Mouse (Mus musculus) midbrain, postnatal 0 days (tissue): Measurements from ENCODE around the gene P3h3. TPM values are rescaled to one million over a fixed set of nuclear protein-coding genes. Genes with fewer than 3 reads are reported as not detected.

ENCODE experiments used
- ATAC-seq: fragments of 200-750 bp; cut with Nextera tagmentation; 2 replicates; pipeline ENCODE4 v1.8.0; 2017; ENCODE audit warnings: moderate number of reproducible peaks, mild to moderate bottlenecking, moderate TSS enrichment, moderate library complexity; ENCODE audit not compliant: low FRiP score
- DNase-seq: peaks from one replicate; pipeline ENCODE4 v3.0.0-alpha.2; 2015; ENCODE audit warnings: low spot score
- H3K27ac ChIP-seq: fragments of 300-500 bp; sonication (generic); 2 replicates; pipeline ENCODE4 v1.5.1; 2014; ENCODE audit warnings: low read depth, mild to moderate bottlenecking, low read length, mixed read lengths
- H3K27me3 ChIP-seq: fragments of 300-500 bp; sonication (generic); 2 replicates; pipeline ENCODE4 v1.6.1; 2014; ENCODE audit warnings: low read length, control low read depth, mixed read lengths; ENCODE audit not compliant: insufficient read depth
- H3K36me3 ChIP-seq: fragments of 300-500 bp; sonication (generic); 2 replicates; pipeline ENCODE4 v1.6.1; 2014; ENCODE audit warnings: low read length, control low read depth, mixed read lengths; ENCODE audit not compliant: insufficient read depth
- H3K4me1 ChIP-seq: fragments of 300-500 bp; sonication (generic); 2 replicates; pipeline ENCODE4 v1.6.1; 2014; ENCODE audit warnings: mild to moderate bottlenecking, control low read depth, antibody characterized with exemption, low read length, mixed read lengths; ENCODE audit not compliant: insufficient read depth
- H3K4me2 ChIP-seq: fragments of 300-500 bp; sonication (generic); 2 replicates; pipeline ENCODE4 v1.6.1; 2014; ENCODE audit warnings: low read depth, mild to moderate bottlenecking, low read length, mixed read lengths; ENCODE audit not compliant: poor library complexity, severe bottlenecking
- H3K4me3 ChIP-seq: fragments of 300-500 bp; sonication (generic); 2 replicates; pipeline ENCODE4 v1.5.1; 2014; ENCODE audit warnings: low read depth, mild to moderate bottlenecking, low read length, moderate library complexity
- H3K9ac ChIP-seq: fragments of 300-500 bp; sonication (generic); replicated peaks from 2 replicates; pipeline ENCODE4 v1.6.1; 2014; ENCODE audit warnings: mild to moderate bottlenecking, low read length, moderate library complexity, mixed read lengths; ENCODE audit not compliant: poor library complexity, severe bottlenecking
- H3K9me3 ChIP-seq: fragments of 300-500 bp; sonication (generic); 2 replicates; pipeline ENCODE4 v1.6.1; 2016; ENCODE audit warnings: low read length, control low read depth
- CTCF ChIP-seq: IDR thresholded peaks from 2 replicates; pipeline ENCODE4 v1.5.1; 2016; ENCODE audit warnings: antibody characterized with exemption, mild to moderate bottlenecking
- WGBS: fragments of 180-500 bp; shearing (Covaris S2); extraction: QIAGEN DNeasy Blood & Tissue Kit; methylation state at CpG from one replicate; pipeline ENCODE4 v1.1.7; 2014; 5-methylcytosine and 5-hydroxymethylcytosine counted together
- polyA plus RNA-seq: library from polyadenylated mRNA; unstranded; fragments of >200 nt; fragmentation: Nextera tagmentation; extraction: Ambion mirVana; gene quantifications from 2 replicates; pipeline ENCODE4 v1.2.1, GENCODE M21; 2015
- total RNA-seq: library from RNA; depleted of rRNA; stranded (reverse); fragments of >200 nt; gene quantifications from 2 replicates; pipeline ENCODE4 v1.2.3, GENCODE M21; 2014

P3h3 gene
- total and polyA plus RNA-seq, 2 experiments from 2014 or later, result 11.2 to 74.4 TPM

DNA sequence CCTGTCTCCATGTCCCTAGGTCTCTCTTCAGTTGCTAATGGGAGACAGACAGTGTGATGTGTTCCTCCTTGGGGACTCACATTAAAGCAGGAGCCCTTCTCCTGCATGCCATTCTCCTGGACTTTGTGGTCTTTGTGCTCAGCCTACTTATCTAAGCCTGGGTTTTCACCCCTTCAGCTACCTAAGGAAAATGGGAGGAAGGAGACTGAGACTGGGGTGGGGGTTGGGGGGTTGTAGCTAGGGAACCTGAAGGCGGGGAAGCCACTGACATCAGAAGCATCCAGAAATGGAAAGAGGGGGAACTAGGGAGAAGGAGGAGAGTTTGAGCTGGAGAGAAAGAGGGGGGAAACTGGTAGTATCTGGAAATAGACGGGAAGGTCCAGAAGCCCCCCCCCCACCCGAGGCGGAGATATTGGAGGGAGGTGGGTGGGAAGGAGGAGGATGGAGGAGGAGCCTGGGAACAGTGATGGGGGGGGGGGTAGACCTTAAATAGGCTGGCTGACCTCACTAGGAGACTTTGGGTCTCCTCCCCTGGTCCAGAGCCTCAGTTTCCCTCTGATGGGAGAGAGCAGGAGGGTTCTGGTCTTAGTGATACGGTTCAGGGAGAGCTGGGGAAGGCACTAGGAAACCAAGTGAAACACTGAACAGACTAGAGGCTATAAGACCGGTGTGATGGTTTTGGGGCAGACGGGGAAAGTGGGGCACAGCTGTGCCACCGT is 5.0 kb upstream of the P3h3 start:
- Histone ChIP-seq H3K4me2 (peak overlapping the region; percentile 75), H3K4me1 (peaks cover 32% of the 10 kb centered on the region), H3K27me3 (no peaks in the 10 kb centered on the region), H3K36me3 (peaks cover 7% of the 10 kb centered on the region; the same call in 1 of the 2 replicates), H3K4me3 (peak overlapping the region; percentile 72), H3K9ac (peak overlapping the region; percentile 93), H3K9me3 (no peaks in the 10 kb centered on the region), H3K27ac (peak overlapping the region; percentile 97)
- no peak for TF ChIP-seq CTCF
- ATAC-seq (no peak), DNase-seq (no peak)
- WGBS, result 8% methylated on average over 8 of the region's 8 CpGs

DNA sequence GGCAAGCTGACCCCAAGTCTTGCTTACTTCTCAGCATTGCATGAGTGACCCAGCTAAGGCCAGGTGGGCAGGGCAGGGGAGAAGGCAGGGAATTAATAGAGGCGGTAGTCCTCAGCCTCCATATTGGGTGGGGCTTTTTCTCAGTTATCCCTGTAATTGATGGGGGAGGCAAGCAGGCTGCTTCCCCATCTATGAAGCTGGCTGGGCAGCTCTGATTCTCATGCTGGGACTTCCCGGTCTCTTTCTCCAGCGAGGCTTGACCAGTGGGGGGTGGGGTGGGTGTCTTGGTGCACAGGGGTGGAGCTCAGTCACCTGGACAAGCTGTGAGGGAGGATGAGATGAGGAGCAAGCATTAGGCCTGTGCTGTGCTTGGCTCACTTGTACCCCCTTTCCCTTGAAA is 4.2 kb upstream of the P3h3 start:
- peaks cover 32% of the 10 kb centered on the region for H3K4me1 ChIP-seq
- WGBS, result 36% methylated on average over 3 of the region's 3 CpGs
- H3K4me3 ChIP-seq, result peak overlapping the region; percentile 72
- DNase-seq, result no peak
- no peaks in the 10 kb centered on the region for H3K9me3 ChIP-seq
- peaks cover 7% of the 10 kb centered on the region; the same call in 1 of the 2 replicates for H3K36me3 ChIP-seq
- H3K27ac ChIP-seq, result peak overlapping the region; percentile 97
- H3K9ac ChIP-seq, result peak overlapping the region; percentile 93
- H3K27me3 ChIP-seq, result no peaks in the 10 kb centered on the region
- no peak for ATAC-seq
- no peak for TF ChIP-seq CTCF
- H3K4me2 ChIP-seq, result peak overlapping the region; percentile 75

GRCm38 (mm10) chr6:124861266-124861665 is 3.7 kb upstream of the P3h3 start:
- peak overlapping the region; percentile 97; the same call in 1 of the 2 replicates for H3K27ac ChIP-seq
- H3K9ac ChIP-seq, result 0 out of 2 replicates have a peak overlapping the region, but pooled peaks have one; percentile 93
- DNase-seq (no peak), ATAC-seq (no peak)
- H3K36me3 ChIP-seq, result peaks cover 7% of the 10 kb centered on the region; the same call in 1 of the 2 replicates
- WGBS, result 78% methylated on average over 19 of the region's 19 CpGs
- no peaks in the 10 kb centered on the region for H3K9me3 ChIP-seq
- TF ChIP-seq CTCF, result no peak
- H3K4me3 ChIP-seq, result peak overlapping the region; percentile 72; the same call in 1 of the 2 replicates
- peak overlapping the region; percentile 75 for H3K4me2 ChIP-seq
- H3K4me1 ChIP-seq, result peaks cover 32% of the 10 kb centered on the region
- H3K27me3 ChIP-seq, result no peaks in the 10 kb centered on the region

DNA sequence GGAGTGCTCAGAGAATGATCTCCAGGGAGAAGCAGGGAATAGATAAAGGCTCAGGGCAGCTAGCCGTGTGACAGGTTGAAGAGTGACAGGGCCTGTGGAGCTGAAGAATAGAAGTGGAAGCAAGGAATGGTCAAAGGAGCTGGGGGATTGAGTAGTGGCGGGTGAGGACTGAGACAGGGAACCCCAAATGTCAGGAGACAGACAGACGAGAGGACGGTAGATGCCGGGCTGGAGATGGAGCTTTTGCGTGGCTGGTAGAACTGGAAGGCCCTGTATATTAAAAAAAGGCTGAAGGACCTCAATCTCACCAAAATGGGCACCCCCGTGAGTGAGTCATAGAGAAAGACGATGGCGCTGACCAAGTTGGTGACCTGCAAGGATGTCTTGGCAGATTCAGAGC is 3.0 kb upstream of the P3h3 start:
- Histone ChIP-seq H3K9me3 (no peaks in the 10 kb centered on the region), H3K4me2 (peak overlapping the region; percentile 34; the same call in 1 of the 2 replicates), H3K4me3 (no peak overlapping the region; the same call in 1 of the 2 replicates), H3K27ac (peak overlapping the region; percentile 80; the same call in 1 of the 2 replicates), H3K36me3 (peaks cover 7% of the 10 kb centered on the region; the same call in 1 of the 2 replicates), H3K27me3 (no peaks in the 10 kb centered on the region), H3K4me1 (peaks cover 32% of the 10 kb centered on the region), H3K9ac (peak overlapping the region; percentile 36; the same call in 1 of the 2 replicates)
- no peak for TF ChIP-seq CTCF
- no peak for ATAC-seq
- DNase-seq, result no peak
- WGBS, result 69% methylated on average over 9 of the region's 9 CpGs

DNA sequence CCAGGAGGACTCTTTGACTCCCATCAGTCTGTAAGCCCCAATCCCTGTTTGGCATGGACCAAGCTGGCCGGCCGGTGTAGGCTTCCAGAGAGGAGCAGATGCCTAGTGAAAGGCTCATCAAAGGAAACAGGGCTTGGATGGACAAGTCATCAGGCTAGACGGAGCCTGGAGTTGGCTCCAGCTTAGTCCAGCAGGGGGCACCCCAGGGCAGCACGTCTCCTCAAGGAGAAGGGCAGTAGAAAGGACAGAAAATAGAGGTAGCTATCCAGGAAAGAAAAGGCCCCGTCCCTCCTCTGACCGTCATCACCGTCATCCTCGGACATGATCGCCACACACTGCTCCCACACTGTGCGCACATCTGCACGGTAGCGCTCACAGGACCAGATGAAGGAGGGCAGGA is 2.2 kb upstream of the P3h3 start:
- Histone ChIP-seq H3K27me3 (no peaks in the 10 kb centered on the region), H3K9me3 (no peaks in the 10 kb centered on the region), H3K4me2 (peak overlapping the region; percentile 34), H3K4me3 (0 out of 2 replicates have a peak overlapping the region, but pooled peaks have one; percentile 1), H3K9ac (peak overlapping the region; percentile 5; the same call in 1 of the 2 replicates), H3K27ac (peak overlapping the region; percentile 80), H3K36me3 (peaks cover 9% of the 10 kb centered on the region; the same call in 1 of the 2 replicates), H3K4me1 (peaks cover 25% of the 10 kb centered on the region)
- DNase-seq (peak; percentile 88), ATAC-seq (no peak)
- 7% methylated on average over 12 of the region's 12 CpGs for WGBS
- peak; percentile 90 for TF ChIP-seq CTCF
